Mouse (Mus musculus) heart, adult 2 months (tissue): ENCODE measurements around the gene Supt4a.

Experiments used
- CTCF ChIP-seq: fragments of 200-600 bp; IDR thresholded peaks from 2 replicates; pipeline ENCODE4 v1.8.1; 2022; ENCODE audit warnings: antibody characterized with exemption, mild to moderate bottlenecking, moderate library complexity
- EP300 ChIP-seq: fragments of 200-500 bp; IDR thresholded peaks from 2 replicates; pipeline ENCODE4 v1.6.1; 2011; ENCODE audit warnings: low read depth, low read length, control low read depth; ENCODE audit not compliant: insufficient read depth
- POLR2A ChIP-seq: fragments of 200-500 bp; IDR thresholded peaks from 2 replicates; pipeline ENCODE4 v1.6.1; 2011; ENCODE audit warnings: mild to moderate bottlenecking, low read depth, low read length, control low read depth; ENCODE audit not compliant: insufficient read depth

DNA sequence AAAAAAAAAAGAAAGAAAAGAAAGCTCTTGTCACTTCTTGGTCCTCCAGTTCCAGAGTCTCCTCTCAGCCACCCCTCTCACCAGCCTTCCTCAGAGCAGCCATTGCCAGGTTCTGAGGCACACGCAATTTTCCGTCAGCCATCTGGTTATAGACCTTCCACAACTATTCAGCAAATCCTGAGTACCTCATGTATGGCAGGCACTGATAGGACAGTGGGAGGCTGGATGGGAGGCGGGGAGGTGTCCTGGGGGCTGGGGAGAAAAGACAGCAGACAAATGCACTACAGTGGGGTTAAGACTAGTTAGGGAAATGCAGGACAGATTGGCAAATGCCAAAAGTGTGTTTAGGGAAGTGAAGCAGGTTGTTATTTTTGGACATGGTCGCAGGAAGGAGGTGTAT lies 25.2 kb upstream of the Supt4a start:
- TF ChIP-seq CTCF = no peak
- no peak for TF ChIP-seq POLR2A
- no peak for TF ChIP-seq EP300
